Mouse (Mus musculus) heart, postnatal 0 days (tissue): ENCODE measurements at regions not wholly inside any gene's neighbourhood (a gene's known extent, or its start where the extent isn't known, plus 50 kb on each side); places are given as distances from the start of the nearest gene placed in this dataset.

Experiments used
- CTCF ChIP-seq: IDR thresholded peaks from 2 replicates; pipeline ENCODE4 v1.5.1; 2016; ENCODE audit warnings: antibody characterized with exemption, control low read depth, low read depth
- EP300 ChIP-seq: IDR thresholded peaks from 2 replicates; pipeline ENCODE4 v1.6.1; 2016; ENCODE audit warnings: antibody characterized with exemption, low read depth

DNA sequence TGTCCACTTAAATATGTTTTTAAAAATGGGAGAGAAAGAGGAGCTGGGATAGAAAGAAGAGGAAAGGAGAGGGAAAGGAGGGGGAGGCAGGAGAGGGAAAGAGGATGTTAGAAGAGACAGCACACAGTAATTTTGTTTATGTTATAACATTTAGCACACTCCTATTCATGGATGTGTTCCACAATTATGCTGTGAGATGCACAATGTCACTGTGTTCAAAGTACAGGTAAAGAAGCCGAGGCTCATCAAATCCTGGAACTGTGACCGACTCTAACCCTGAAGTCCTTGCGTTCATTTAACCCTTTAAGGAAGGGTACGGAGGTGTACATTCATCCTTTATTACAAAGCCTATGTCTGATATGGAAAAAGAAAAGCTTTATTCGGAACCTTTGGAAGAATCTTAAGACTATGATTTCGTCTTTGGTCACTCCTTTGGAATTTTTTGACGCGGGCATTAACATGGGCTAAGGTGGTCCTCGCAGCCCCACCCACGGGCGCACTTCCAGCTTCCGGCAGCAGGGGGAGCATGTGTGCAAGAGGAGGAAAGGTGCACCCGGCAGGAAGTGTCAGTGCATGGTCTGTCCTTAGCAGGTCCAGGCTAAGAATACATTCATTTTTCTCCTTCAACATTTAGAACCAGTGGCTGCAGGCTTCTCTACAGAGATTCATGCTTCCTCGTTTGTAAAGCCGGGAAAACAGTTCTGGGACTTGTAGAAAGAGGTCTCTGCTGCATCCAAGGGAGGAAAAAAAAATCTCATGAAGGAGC lies 297.2 kb upstream of the Klf3 start:
- peak; percentile 23; the same call in 1 of the 2 replicates for TF ChIP-seq EP300
- peak; percentile 97 for TF ChIP-seq CTCF
